Mouse (Mus musculus) brain, adult 2 months (tissue): ENCODE measurements around the gene Trmt10b.

Experiments
- DNase-seq: peaks from one replicate; pipeline ENCODE4 v3.0.0; 2011; ENCODE audit warnings: low read depth, low spot score

The Trmt10b gene

GRCm38 (mm10) chr4:45296662-45297564, at the start of gene Trmt10b:
Trmt10b (plus strand) TSS chr4:45297127.
- peak; percentile 95 for DNase-seq

GRCm38 (mm10) chr4:45251265-45251664, 45.7 kb upstream of the Trmt10b start:
- peak; percentile 5 for DNase-seq

- peak; percentile 4 for DNase-seq
Measured at GRCm38 (mm10) chr4:45252861-45253262, 44.1 kb upstream of the Trmt10b start.

DNA sequence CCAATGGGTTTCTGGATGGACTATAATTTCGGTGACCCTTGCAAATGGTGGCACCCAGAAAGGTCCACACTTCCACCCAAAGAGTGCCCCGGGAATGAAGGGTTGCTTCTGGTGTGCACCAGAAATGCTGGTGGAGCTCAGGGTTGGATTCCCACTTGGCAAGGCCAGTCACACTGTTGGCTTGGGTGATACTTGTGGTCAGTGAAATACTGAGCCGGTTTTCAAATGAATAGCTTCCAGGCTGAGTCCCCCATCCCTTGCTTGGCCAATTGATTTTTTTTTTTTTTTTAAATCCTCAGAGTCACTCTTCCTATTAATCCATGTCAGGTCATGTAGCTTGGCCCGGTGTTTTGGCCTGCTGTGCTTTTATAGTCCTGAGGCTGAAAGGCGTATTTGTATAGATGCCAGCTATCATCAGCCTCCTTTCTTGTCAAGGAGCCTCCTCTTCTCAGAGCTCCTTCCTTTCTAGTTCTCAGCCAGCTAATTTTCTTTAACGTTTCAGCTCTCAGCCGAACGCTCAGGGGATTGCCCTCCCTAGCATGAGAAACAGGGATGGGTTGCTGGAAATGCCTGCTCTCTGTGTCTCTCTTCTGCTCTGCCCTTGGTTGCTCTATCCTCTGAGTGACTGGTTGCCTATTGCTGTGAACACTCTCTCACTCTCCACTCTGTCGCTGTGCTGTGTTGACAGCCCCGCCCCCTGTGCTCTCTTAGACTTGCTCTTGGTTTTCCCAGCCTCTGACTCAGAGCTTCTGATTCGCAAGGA, 42.9 kb upstream of the Trmt10b start:
- peak; percentile 71 for DNase-seq

GRCm38 (mm10) chr4:45259232-45259832, 37.6 kb upstream of the Trmt10b start:
- peak; percentile 17 for DNase-seq

GRCm38 (mm10) chr4:45261551-45261950, 35.4 kb upstream of the Trmt10b start:
- no peak for DNase-seq

DNA sequence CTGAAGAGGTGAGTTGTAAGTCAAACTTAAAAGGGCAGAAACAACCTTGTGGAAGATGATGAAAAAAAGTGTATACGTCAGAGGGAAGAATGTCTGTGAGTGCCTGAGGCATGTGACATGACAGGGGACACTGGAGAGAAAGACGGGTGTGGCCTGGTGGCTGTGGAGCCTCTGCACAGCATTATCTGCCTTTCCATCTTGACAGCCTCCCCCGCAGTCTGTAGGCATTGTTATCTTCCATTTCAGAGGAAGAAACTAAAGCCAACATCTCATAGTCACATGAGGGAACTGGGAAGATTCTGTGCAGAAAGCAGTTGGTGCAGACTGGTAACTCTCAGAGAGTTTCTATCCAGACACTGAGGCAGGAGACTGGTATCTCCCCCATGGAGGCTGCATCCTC, 29.0 kb upstream of the Trmt10b start:
- no peak for DNase-seq

GRCm38 (mm10) chr4:45271041-45271452, 25.9 kb upstream of the Trmt10b start:
- peak; percentile 46 for DNase-seq

DNA sequence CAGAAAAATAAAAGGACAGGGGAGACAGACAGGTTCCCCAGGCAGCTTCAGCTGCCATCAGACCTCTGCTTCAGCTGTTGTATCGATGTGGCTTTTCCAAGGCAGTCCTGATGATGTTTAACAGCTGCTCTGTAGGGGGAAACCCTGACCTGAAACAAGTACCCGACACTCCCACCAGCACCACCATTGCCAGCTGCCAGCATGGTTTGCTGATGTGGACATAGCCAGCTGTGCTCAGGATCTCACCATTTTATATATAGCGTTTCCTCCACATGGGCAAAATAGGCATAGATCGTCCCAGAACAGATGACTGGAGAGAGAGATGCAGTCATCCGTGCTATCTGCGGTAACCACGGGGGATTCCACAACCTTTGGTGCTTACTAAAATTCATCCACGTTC, 21.2 kb upstream of the Trmt10b start:
- no peak for DNase-seq

DNA sequence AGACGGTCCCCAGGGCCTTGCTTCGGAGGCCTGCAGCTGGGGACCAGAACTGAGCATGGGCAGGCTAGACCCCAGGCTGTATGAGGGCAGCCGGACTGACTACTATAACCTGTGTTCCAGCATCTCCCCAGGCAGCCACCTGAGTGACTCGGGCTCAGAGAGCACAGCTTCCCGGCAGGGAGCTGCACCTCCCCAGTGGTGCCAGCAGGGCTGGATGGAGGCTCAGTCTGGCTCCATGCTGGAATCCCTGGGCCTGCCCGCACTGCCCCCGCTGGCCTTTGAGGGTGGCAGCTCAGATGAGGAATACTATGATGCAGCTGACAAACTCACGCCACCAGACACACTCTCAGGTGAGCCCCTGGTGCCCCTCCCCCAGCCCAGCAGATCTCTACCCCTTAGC, 17.6 kb upstream of the Trmt10b start:
- no peak for DNase-seq

GRCm38 (mm10) chr4:45279981-45280548, 16.9 kb upstream of the Trmt10b start:
- peak; percentile 81 for DNase-seq

GRCm38 (mm10) chr4:45286318-45286717, 10.6 kb upstream of the Trmt10b start:
- peak; percentile 49 for DNase-seq

DNA sequence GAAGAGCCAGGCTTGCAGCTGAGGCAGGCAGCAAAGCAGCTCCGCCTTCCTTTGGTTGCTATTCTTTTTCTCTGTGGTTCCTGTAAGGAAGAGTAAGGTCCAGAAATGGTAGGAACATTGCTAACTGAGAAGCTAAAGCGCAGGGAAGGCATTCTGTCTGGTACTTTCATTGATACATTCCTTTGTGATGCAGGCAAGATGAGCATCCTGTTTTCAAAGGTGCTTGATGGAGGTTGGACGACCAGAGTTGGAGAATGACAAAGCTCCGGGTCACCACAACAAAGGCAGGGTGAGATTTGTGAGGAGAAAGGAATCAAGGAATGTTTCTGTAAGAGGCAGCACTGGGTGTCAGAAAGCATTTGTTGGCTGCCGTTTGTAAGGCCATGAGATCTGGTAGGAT, 9.0 kb upstream of the Trmt10b start:
- DNase-seq = no peak

DNA sequence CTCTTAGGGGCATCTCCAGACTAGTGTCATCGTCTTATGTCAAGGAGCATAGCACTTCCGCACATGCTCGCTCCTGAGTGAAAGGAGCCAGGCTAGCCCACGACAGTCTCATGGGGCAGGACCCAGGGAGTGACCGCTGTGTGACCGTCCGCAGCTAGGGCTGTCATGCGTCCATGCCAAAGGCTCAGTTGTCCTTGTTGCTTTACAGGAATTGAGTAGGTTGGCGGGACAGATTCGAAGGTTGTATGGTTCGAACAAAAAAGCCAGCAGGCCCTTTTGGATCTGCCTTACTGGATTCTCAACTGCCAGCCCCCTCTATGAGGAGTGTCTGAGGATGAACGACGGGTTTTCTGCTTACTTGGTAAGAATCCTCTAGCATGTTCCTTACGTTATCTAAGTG, 8.6 kb downstream of the Trmt10b start:
- no peak for DNase-seq

DNA sequence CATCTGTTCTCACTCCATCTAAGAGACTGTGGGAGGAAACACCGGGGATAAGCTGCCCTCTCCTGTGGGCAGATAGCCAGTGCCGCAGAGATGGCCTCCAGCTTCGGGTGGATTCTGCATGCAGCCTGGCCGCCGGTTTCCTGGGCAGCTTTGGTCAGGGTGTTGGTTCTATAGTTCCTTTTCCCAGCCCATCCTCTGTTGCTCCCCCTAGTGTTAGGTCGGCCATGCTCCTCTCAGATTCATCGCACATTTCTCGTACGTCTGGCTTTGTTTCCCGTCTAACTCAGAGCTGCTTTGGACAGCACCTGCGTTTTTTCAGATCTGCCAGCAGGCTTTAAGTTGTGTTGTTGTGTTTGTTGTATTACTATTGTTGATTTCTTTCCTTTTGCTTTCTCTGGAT, 11.1 kb downstream of the Trmt10b start:
- DNase-seq = peak; percentile 54

GRCm38 (mm10) chr4:45308606-45309005, 11.7 kb downstream of the Trmt10b start:
- no peak for DNase-seq

GRCm38 (mm10) chr4:45311056-45311455, 14.1 kb downstream of the Trmt10b start:
- no peak for DNase-seq

DNA sequence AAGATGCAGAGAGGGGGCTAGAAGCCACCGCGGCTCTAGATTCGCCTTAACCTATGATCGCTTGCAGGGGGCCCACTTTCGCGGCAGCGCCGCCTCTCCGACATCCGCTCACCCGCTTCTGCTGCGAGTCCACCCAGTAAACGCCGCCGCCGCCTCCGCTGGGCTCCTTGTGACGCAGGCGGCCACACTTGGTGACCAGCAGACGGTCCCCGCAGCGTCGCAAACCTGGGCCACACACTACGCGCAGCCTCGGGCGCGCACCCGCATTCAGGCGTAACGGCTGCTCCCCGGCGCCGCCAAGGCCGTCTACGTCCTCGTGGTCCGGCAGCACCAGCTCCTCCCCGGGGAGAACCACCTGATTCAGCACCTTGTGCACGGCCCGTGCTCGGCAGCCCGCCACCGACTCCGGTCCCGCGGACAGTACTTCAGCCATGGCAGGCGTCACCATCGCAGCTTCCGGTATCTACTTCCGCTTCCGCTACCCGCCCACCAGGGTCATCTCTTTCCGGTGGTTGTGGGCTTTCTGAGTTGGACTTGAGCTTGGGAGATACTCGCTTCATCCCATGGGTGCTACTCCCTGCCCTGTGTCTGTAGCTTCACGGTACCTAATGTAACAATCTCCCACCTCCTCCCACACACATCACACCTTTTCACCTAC, 23.4 kb downstream of the Trmt10b start:
- DNase-seq = peak; percentile 94

DNA sequence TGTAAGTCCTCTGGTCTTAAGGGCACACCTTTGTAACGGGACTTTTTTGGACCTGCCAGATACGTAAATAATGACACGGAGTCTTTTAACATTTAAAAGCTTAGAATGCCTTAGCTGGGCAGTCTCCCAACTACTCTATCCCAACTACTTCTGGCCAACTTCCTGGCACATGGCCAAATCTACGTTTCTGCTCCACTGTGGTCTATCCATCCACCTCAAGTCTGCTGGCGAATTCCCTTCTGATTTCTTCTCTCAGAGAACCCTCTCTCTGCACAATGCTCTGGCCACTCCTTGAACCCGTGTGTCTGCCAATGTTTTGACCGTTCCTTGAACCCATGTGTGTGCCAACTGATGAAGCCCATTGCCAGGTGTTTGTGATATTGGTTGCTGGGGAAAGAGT, 34.2 kb downstream of the Trmt10b start:
- DNase-seq = no peak

DNA sequence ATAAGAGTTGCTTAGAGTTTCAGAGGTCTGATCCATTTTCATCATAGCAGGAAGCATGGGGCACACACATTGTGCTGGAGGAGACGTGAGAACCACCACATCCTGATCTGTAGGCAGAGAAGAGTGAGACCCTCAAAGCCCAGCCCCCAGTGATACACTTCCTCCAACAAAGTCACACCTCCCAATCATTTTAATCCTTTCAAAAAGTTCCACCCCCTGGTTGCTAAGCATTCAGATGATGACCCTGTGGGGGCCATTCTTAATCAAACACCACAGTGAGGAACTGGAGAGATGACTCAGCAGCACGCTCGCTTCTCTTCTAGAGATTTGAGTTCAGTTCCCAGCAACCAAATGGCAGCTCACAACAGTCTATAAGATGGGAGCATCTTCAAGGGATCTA, 35.5 kb downstream of the Trmt10b start:
- no peak for DNase-seq

DNA sequence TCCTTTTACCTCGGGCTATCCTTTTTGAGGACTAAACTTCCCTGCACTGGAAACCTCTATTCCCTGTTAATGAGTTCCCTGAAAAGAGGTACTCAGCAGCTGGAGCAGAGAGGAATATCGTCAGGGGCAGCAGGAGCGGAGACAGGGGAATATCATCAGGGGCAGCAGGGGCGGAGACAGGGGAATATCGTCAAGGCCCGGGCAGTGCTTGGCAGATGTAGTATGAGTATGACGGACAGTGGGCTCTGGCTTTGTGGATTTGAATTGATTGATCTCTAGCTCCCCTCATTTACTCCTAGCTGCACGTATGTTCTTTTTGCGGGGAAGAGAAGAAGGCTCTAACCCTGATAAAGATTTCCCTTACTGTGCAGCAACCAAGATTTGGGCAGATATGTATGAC, 44.3 kb downstream of the Trmt10b start:
- DNase-seq = no peak
